ENCODE assay signal across 8 mouse cellular contexts in the genomic region with DNA sequence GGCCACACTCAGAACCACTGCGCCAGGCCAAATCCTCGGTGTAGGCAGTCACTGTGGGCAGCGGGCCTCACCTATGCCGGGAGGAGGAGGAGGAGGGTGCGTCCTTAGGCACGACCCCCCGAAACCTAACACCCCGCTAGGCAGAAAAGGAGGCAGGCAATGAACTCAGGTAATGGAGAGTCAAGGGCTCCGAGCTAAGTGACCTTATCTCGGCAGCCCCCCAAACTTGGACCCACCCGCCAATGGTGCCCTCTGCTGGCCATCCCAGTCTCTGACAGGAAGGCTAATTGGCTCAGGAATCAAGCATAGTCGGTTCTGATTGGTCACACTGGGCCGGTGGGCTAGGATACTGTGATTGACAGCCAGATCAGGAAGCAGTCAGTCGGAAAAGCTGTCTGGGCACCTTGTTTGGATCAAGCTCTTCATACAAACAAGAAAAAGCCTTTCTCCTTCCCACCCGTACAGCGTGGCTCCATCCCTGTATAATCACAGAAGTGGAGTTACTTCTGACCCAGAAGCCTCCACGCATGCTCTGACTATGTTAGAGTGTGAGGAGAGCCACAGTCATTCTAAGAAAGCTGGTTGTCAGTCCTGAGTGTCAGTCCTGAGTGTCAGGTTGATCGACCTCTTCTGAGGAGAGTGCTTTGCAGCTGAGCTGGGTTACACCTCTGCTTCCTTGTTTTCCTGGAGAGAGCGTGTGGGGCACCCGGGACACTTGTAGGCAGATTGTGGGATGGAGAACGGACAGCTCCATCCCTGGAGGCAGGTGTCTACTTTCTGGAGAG. TPM values are rescaled to one million over a fixed set of nuclear protein-coding genes. Genes with fewer than 3 reads are reported as not detected.
DNase-seq lines count a peak whose midpoint lies in the region; ATAC-seq lines count a peak whose summit lies in the region.

No protein-coding gene starts in this region.

- H3K36me3 ChIP-seq in hindbrain, embryonic 12.5 days: no peaks in the 10 kb centered on the region
- H3K36me3 ChIP-seq in stomach, embryonic 16.5 days (ENCODE audit: control insufficient read depth, insufficient read depth, low read length): no peaks in the 10 kb centered on the region

- H3K27me3 ChIP-seq in hindbrain, embryonic 12.5 days: no peaks in the 10 kb centered on the region
- H3K27me3 ChIP-seq in stomach, embryonic 16.5 days (ENCODE audit: control insufficient read depth, insufficient read depth, low read length): no peaks in the 10 kb centered on the region

- 0 out of 2 replicates have a peak overlapping the region, but pooled peaks have one; percentile 9 for H3K27ac ChIP-seq in hindbrain, embryonic 12.5 days
- H3K27ac ChIP-seq in stomach, embryonic 16.5 days (ENCODE audit: low read length): no peak overlapping the region

- WGBS in hindbrain, embryonic 12.5 days: 23% methylated on average over 21 of the region's 21 CpGs
- 28% methylated on average over 21 of the region's 21 CpGs for WGBS in stomach, embryonic 16.5 days

- ATAC-seq in hindbrain, embryonic 12.5 days (ENCODE audit: low FRiP score): peak; percentile 73
- peak; percentile 24; the same call in 1 of the 2 replicates for ATAC-seq in stomach, embryonic 16.5 days (ENCODE audit: insufficient read depth, low FRiP score)
- no peak for ATAC-seq in erythroid progenitor cell, adult 5-6 weeks (replicated peaks; ENCODE audit: low FRiP score, poor library complexity, severe bottlenecking)

- H3K9me3 ChIP-seq in hindbrain, embryonic 12.5 days (replicated peaks): no peaks in the 10 kb centered on the region
- no peaks in the 10 kb centered on the region for H3K9me3 ChIP-seq in stomach, embryonic 16.5 days (replicated peaks; ENCODE audit: control insufficient read depth, low read length)

- H3K4me3 ChIP-seq in hindbrain, embryonic 12.5 days: peak overlapping the region; percentile 2; the same call in 1 of the 2 replicates
- H3K4me3 ChIP-seq in stomach, embryonic 16.5 days (replicated peaks; ENCODE audit: low read length): no peak overlapping the region

- no peak overlapping the region for H3K9ac ChIP-seq in hindbrain, embryonic 12.5 days
- H3K9ac ChIP-seq in stomach, embryonic 16.5 days (ENCODE audit: low read length): no peak overlapping the region

- peaks cover 24% of the 10 kb centered on the region for H3K4me1 ChIP-seq in hindbrain, embryonic 12.5 days
- peaks cover 17% of the 10 kb centered on the region for H3K4me1 ChIP-seq in stomach, embryonic 16.5 days (ENCODE audit: control insufficient read depth, insufficient read depth, low read length)

- DNase-seq in ZHBTc4 (ENCODE audit: low read depth, low spot score): peak; percentile 86
- peak; percentile 86 for DNase-seq in cerebellum, adult 9-10 months
- DNase-seq in frontal cortex, postnatal 10 days (ENCODE audit: low spot score in 2 of 2): peak; percentile 54 to 68
- DNase-seq in left cerebral cortex, postnatal 10 days (ENCODE audit: extremely low spot score in 1 of 2, low spot score in 2 of 2): peak; percentile 67 to 88
- peak; percentile 86 to 89 for DNase-seq in lung, postnatal 4 days

- intact Hi-C loops in left cerebral cortex, postnatal 10 days (cut with DNase I): no loop called here

- peak overlapping the region; percentile 41 for H3K4me2 ChIP-seq in hindbrain, embryonic 12.5 days (replicated peaks)
- peak overlapping the region; percentile 16; the same call in 1 of the 2 replicates for H3K4me2 ChIP-seq in stomach, embryonic 16.5 days (ENCODE audit: low read depth, low read length)

RNA-seq across cellular contexts. Expression of gene Slc38a10, which starts 18.3 kb away (rescaled TPM):
- 121 and 125 TPM in 2 replicates for polyA plus RNA-seq in hindbrain, embryonic 12.5 days (2016; fragmentation: Nextera tagmentation; extraction: Ambion mirVana)
- total RNA-seq in left cerebral cortex, postnatal 10 days (2021): 100 to 1,000 TPM; 107 to 118 TPM
- 95.9 and 99.2 TPM in 2 replicates for polyA plus RNA-seq in stomach, embryonic 16.5 days (2015; fragmentation: Nextera tagmentation; extraction: Ambion mirVana)
- total RNA-seq in erythroid progenitor cell, adult 5-6 weeks (2015; ENCODE audit: low replicate concordance): 14.8 and 17.2 TPM in 2 replicates
- 17.1 and 46.0 TPM in 2 replicates for total RNA-seq in erythroid progenitor cell, adult 5-6 weeks (2017; ENCODE audit: low replicate concordance)
